Mouse (Mus musculus): ENCODE measurements around the gene Cd300lg.

Gene Cd300lg

GRCm38 (mm10) chr11:102053183-102053582 is 11.9 kb downstream of the Cd300lg start:
- no peak for DNase-seq

- peak; percentile 66 for DNase-seq
Measured at GRCm38 (mm10) chr11:102053847-102054246, 12.5 kb downstream of the Cd300lg start.

GRCm38 (mm10) chr11:102061236-102061940 is 20.1 kb downstream of the Cd300lg start:
- DNase-seq, result peak; percentile 80

DNA sequence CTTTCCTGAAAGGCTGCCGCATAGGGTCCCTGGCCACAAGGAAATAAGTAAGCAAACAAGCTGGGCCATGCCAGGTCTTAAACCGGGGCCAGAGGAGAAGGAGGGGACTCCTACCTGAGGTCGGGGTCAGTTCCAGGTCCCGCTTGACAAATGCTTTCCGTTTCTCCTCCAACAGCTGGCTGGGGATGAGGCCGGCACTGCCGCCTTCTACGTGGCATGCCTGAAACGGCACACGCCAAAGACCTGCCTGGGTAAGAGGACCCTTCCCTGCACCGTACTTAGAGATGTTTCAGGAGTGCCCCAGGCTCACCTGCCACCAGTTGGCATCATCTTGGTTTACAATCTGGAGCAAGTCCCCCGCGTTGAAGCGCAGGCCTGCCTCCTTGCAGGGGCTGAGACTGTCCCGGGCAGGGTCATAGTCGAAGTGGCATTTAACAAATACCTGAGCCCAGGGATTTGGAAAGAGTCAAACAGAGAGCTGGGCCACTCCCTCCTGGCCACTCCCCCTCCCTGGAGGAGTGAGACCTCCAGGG is 20.7 kb downstream of the Cd300lg start:
- DNase-seq, result no peak

- peak; percentile 48 for DNase-seq
Measured at GRCm38 (mm10) chr11:102063076-102063475, 21.8 kb downstream of the Cd300lg start.

- no peak for DNase-seq
Measured at GRCm38 (mm10) chr11:102068969-102069368, 27.7 kb downstream of the Cd300lg start.

- no peak for DNase-seq
Measured at GRCm38 (mm10) chr11:102069633-102070032, 28.3 kb downstream of the Cd300lg start.

GRCm38 (mm10) chr11:102070426-102070825 is 29.1 kb downstream of the Cd300lg start:
- DNase-seq, result peak; percentile 38

- no peak for DNase-seq
Measured at GRCm38 (mm10) chr11:102072729-102073128, 31.4 kb downstream of the Cd300lg start.

- no peak for DNase-seq
Measured at GRCm38 (mm10) chr11:102073722-102074121, 32.4 kb downstream of the Cd300lg start.

GRCm38 (mm10) chr11:102082322-102082721 is 41.0 kb downstream of the Cd300lg start:
- peak; percentile 87 for DNase-seq

GRCm38 (mm10) chr11:102083193-102083592 is 41.9 kb downstream of the Cd300lg start:
- DNase-seq, result no peak

DNA sequence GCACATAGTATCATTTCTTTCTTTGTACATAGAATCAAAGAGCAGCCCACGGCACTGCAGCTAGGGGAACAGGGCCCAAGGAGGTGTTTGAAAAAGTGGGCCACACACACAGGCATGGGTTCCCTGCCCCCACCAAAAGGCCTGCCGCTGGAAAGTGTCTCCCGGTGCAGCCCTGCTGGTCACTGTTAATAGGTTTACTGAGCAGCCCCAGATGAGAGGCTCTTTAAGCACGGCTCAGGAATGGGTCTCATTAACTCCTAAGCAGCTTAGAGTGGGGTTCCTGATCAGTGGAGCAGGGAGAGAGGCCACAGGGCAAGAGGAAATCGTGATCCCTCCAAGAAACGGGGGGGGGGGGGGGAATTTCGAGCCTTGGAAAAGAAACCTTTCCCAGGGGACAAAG is 42.9 kb downstream of the Cd300lg start:
- DNase-seq, result no peak

GRCm38 (mm10) chr11:102086331-102086730 is 45.0 kb downstream of the Cd300lg start:
- DNase-seq, result no peak

- DNase-seq, result peak; percentile 82
Measured at GRCm38 (mm10) chr11:102087081-102087751, 45.9 kb downstream of the Cd300lg start.

GRCm38 (mm10) chr11:102087931-102088898 is 46.9 kb downstream of the Cd300lg start, which contains the start of gene Mpp2:
Mpp2 (minus strand) TSS chr11:102088515.
- peak; percentile 95 for DNase-seq

GRCm38 (mm10) chr11:102089088-102089808 is 47.9 kb downstream of the Cd300lg start:
- DNase-seq, result peak; percentile 91

DNA sequence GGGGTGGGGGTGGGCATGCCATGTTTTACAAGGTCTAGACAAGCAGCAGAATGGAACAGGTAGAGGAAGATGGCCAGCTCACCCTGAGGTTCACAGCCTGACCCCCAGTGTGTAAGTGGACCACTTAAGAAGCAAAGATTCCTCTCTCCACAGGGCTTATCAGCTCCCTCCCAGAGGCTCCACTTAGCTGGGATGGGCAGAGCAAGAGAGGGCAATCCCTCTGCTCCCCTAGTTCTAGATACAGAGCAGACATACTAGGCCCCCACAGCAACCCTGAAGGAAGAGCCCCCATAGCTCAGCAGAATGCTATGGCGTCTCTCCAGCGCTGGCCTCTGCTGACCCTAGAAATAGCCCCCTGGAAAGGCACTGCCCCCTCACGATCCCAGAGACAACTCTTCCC is 54.4 kb downstream of the Cd300lg start:
- DNase-seq, result peak; percentile 41

DNA sequence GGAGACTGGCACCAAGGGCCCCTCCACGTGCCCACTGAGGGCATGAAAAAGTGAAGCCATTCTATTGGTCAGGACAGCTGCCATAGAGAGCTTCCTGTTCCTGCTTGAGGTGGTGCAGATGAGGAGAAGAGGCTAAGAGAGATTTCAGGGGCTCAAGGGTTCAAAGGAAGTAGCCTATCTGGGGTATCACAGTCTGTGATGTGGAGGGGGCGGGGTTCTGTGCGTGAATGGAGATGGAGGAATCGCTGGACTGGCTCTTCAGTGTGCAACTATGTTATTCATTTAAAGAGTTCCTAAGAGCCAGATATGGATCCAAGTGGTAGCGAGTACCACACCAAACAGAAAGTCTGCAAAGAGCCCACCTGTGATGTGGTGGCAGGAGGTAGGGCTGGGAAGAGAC is 55.1 kb downstream of the Cd300lg start:
- peak; percentile 55 for DNase-seq

DNA sequence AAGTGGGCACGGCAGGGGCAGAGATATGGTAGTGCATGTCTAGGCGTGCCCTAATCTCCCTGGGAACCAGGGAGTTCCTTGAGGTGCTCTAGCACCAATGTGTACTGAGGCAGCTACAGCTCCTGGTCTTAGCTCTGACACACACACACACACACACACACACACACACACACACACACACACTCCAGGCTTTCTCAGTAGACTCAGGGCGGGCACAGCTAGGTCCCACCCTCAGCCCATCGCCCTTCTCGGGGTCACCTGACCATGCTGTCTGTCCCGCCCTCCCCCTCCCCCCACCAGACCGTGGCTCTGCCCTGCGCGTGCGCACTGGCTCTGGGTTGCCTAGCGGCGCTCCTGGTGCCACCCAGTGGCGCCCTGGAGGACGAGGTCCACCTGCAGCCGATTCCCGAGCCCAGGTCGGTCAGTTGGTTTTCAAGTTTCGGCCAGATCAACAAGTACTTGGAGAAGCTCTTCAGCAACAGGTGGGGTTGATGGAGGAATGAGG is 55.6 kb downstream of the Cd300lg start:
- peak; percentile 96 for DNase-seq

- DNase-seq, result no peak
Measured at GRCm38 (mm10) chr11:102101219-102101618, 59.9 kb downstream of the Cd300lg start, which contains the start of gene Ppy. Ppy (minus strand) TSS chr11:102101319.
